ENCODE assay signal across 17 mouse cellular contexts in the genomic region with DNA sequence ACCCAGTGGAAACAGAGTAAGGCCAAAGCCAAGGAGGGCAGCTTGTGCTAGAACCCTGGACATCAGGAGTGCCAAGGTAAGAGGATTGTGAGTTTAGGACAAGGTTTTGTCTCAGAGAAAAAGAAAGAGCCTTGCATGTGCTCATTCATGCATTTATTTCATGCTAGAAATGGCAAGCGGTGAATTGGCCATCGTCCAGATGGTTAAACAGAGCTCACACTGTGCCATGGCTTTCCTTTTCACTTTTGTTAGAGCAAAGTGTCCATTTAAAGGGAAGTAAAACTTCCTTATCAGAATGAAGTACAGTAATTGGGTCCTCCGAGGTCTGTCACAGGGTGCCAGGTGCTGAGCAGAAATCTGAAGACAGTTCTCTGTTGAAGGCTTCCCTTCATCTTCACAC. TPM values are rescaled to one million over a fixed set of nuclear protein-coding genes. Genes with fewer than 3 reads are reported as not detected.
DNase-seq lines count a peak whose midpoint lies in the region; ATAC-seq lines count a peak whose summit lies in the region.
"Had no signal": no experiment of that assay in that cellular context is flagged by ENCODE, and none has a peak within 500 bp of the region (broad histone marks: within the 10 kb centered on the region; RNA-seq: fewer than 3 reads in every experiment).

No protein-coding gene starts in this region.

- WGBS in hindbrain, embryonic 14.5 days: 64% methylated on average over 3 of the region's 3 CpGs
- WGBS in hindbrain, embryonic 10.5 days: 93% methylated on average over 3 of the region's 3 CpGs
- 54% methylated on average over 3 of the region's 3 CpGs for WGBS in midbrain, embryonic 15.5 days
- WGBS in midbrain, embryonic 13.5 days: 77% methylated on average over 3 of the region's 3 CpGs

- peak; percentile 36 for DNase-seq in hindbrain, embryonic 14.5 days (ENCODE audit: low spot score)
- no peak for DNase-seq in hindbrain, embryonic 10.5 days (ENCODE audit: low spot score)
- DNase-seq in cerebellum, adult 9-11 months: peak; percentile 72
- peak; percentile 5 to 39 for DNase-seq in kidney, postnatal 36 days
- DNase-seq in adrenal gland, adult 2 months: no peak
- DNase-seq in embryo, embryonic 10.5 days (ENCODE audit: low spot score): no peak
- DNase-seq: adrenal gland, postnatal 14 days; heart, postnatal 10 days; lung, postnatal 14 days; thymus, postnatal 25 days had no signal

- no peak overlapping the region for H3K27ac ChIP-seq in hindbrain, embryonic 14.5 days
- no peak overlapping the region for H3K27ac ChIP-seq in hindbrain, embryonic 10.5 days
- no peak overlapping the region for H3K27ac ChIP-seq in midbrain, embryonic 15.5 days
- no peak overlapping the region for H3K27ac ChIP-seq in midbrain, embryonic 13.5 days
- H3K27ac ChIP-seq: left cerebral cortex, adult 2 months; limb, embryonic 13.5 days had no signal

- no peaks in the 10 kb centered on the region for H3K4me1 ChIP-seq in hindbrain, embryonic 14.5 days (replicated peaks; ENCODE audit: control insufficient read depth, insufficient read depth, low read length)
- no peaks in the 10 kb centered on the region for H3K4me1 ChIP-seq in hindbrain, embryonic 10.5 days (replicated peaks)
- no peaks in the 10 kb centered on the region for H3K4me1 ChIP-seq in midbrain, embryonic 15.5 days
- H3K4me1 ChIP-seq in midbrain, embryonic 13.5 days (replicated peaks): no peaks in the 10 kb centered on the region
- H3K4me1 ChIP-seq: limb, embryonic 13.5 days had no signal

- no peak for ATAC-seq in hindbrain, embryonic 14.5 days (ENCODE audit: low FRiP score)
- ATAC-seq in midbrain, embryonic 15.5 days (replicated peaks): 0 out of 2 replicates have a peak, but pooled peaks have one; percentile 37
- no peak for ATAC-seq in midbrain, embryonic 13.5 days

- no peaks in the 10 kb centered on the region for H3K9me3 ChIP-seq in hindbrain, embryonic 14.5 days (ENCODE audit: control insufficient read depth, low read length)
- no peaks in the 10 kb centered on the region for H3K9me3 ChIP-seq in hindbrain, embryonic 10.5 days
- no peaks in the 10 kb centered on the region for H3K9me3 ChIP-seq in midbrain, embryonic 15.5 days
- H3K9me3 ChIP-seq in midbrain, embryonic 13.5 days: no peaks in the 10 kb centered on the region
- H3K9me3 ChIP-seq: limb, embryonic 13.5 days had no signal

- H3K9ac ChIP-seq in hindbrain, embryonic 14.5 days: no peak overlapping the region
- H3K9ac ChIP-seq in midbrain, embryonic 15.5 days: no peak overlapping the region
- no peak overlapping the region for H3K9ac ChIP-seq in midbrain, embryonic 13.5 days (replicated peaks)
- H3K9ac ChIP-seq: limb, embryonic 13.5 days had no signal

- H3K4me2 ChIP-seq in hindbrain, embryonic 14.5 days (replicated peaks): no peak overlapping the region
- no peak overlapping the region for H3K4me2 ChIP-seq in midbrain, embryonic 15.5 days
- H3K4me2 ChIP-seq in midbrain, embryonic 13.5 days (replicated peaks): no peak overlapping the region
- H3K4me2 ChIP-seq: limb, embryonic 13.5 days had no signal

- H3K36me3 ChIP-seq in hindbrain, embryonic 14.5 days (replicated peaks; ENCODE audit: control insufficient read depth, insufficient read depth): no peaks in the 10 kb centered on the region
- H3K36me3 ChIP-seq in hindbrain, embryonic 10.5 days: no peaks in the 10 kb centered on the region
- no peaks in the 10 kb centered on the region for H3K36me3 ChIP-seq in midbrain, embryonic 15.5 days (replicated peaks)
- no peaks in the 10 kb centered on the region for H3K36me3 ChIP-seq in midbrain, embryonic 13.5 days
- H3K36me3 ChIP-seq: limb, embryonic 13.5 days had no signal

- H3K4me3 ChIP-seq in hindbrain, embryonic 14.5 days (replicated peaks; ENCODE audit: low read length): no peak overlapping the region
- no peak overlapping the region for H3K4me3 ChIP-seq in hindbrain, embryonic 10.5 days
- H3K4me3 ChIP-seq in midbrain, embryonic 15.5 days: no peak overlapping the region
- H3K4me3 ChIP-seq in midbrain, embryonic 13.5 days (replicated peaks): no peak overlapping the region
- H3K4me3 ChIP-seq: left cerebral cortex, adult 2 months; limb, embryonic 13.5 days had no signal

- H3K27me3 ChIP-seq in hindbrain, embryonic 14.5 days (ENCODE audit: control insufficient read depth, insufficient read depth, low read length): no peaks in the 10 kb centered on the region
- H3K27me3 ChIP-seq in hindbrain, embryonic 10.5 days (ENCODE audit: insufficient read depth, poor library complexity, severe bottlenecking): no peaks in the 10 kb centered on the region
- no peaks in the 10 kb centered on the region for H3K27me3 ChIP-seq in midbrain, embryonic 15.5 days (replicated peaks)
- H3K27me3 ChIP-seq in midbrain, embryonic 13.5 days: no peaks in the 10 kb centered on the region

RNA-seq across cellular contexts. Expression of gene Gpr158, which starts 38.3 kb away (rescaled TPM):
- 4.9 and 5.8 TPM in 2 replicates for polyA plus RNA-seq in hindbrain, embryonic 14.5 days (2014; fragmentation: Nextera tagmentation; extraction: Ambion mirVana)
- polyA plus RNA-seq in hindbrain, embryonic 10.5 days (2016; fragmentation: Nextera tagmentation; extraction: Ambion mirVana): 0.09 and 0.22 TPM in 2 replicates
- 4.8 and 5.3 TPM in 2 replicates for polyA plus RNA-seq in midbrain, embryonic 15.5 days (2015; fragmentation: Nextera tagmentation; extraction: Ambion mirVana)
- polyA plus RNA-seq in midbrain, embryonic 13.5 days (2015; fragmentation: Nextera tagmentation; extraction: Ambion mirVana): 2.8 TPM in 2 replicates
- 1 to 10 TPM; 1.2 to 1.5 TPM for total RNA-seq in adrenal gland, adult 2 months (2021)
- 0.49 and 0.63 TPM in 2 replicates for polyA plus RNA-seq in adrenal gland, adult 2 months (2012; rRNA removed)
- total RNA-seq: gastrocnemius, adult 8-10 months had no signal
- polyA plus RNA-seq: liver, embryonic 16.5 days; spleen, adult 2 months had no signal

Comparison
In these comparisons a context has a peak if more than half of its experiments do, and no peak if none do; other contexts are left out.
1. DNase-seq: peak in hindbrain, embryonic 14.5 days (single experiment), cerebellum, adult 9-11 months (single experiment) and kidney, postnatal 36 days (2 of 2); none in hindbrain, embryonic 10.5 days (single experiment), adrenal gland, adult 2 months (single experiment) and embryo, embryonic 10.5 days (single experiment).